Mouse (Mus musculus): ENCODE data around the gene Kctd21.

Gene Kctd21

GRCm38 (mm10) chr7:97388541-97388940, 56.4 kb downstream of the Kctd21 start:
- no peak for DNase-seq

GRCm38 (mm10) chr7:97391293-97392078, 59.4 kb downstream of the Kctd21 start:
- DNase-seq = no peak

- DNase-seq = no peak
Measured at GRCm38 (mm10) chr7:97392079-97392445, 59.9 kb downstream of the Kctd21 start.

GRCm38 (mm10) chr7:97394375-97394774, 62.2 kb downstream of the Kctd21 start:
- DNase-seq = no peak

GRCm38 (mm10) chr7:97398943-97399342, 66.8 kb downstream of the Kctd21 start:
- no peak for DNase-seq

Measured in right cerebral cortex, postnatal 25 days (tissue).